Mouse (Mus musculus) limb, embryonic 14.5 days (tissue): ENCODE results near the gene Sdhaf1. TPM values are rescaled to one million over a fixed set of nuclear protein-coding genes. Genes with fewer than 3 reads are reported as not detected.

Experiments used
- ATAC-seq: fragments of 200-750 bp; cut with Nextera tagmentation; 2 replicates; pipeline ENCODE4 v1.8.0; 2017; ENCODE audit warnings: low read depth, moderate number of reproducible peaks, moderate TSS enrichment; ENCODE audit not compliant: low FRiP score
- DNase-seq: peaks from one replicate; pipeline ENCODE4 v3.0.0-alpha.2; 2015; ENCODE audit warnings: low spot score
- H3K27ac ChIP-seq: fragments of 300-500 bp; sonication (generic); replicated peaks from 2 replicates; pipeline ENCODE4 v1.5.1; 2014; ENCODE audit warnings: low read depth, mild to moderate bottlenecking, low read length, moderate library complexity, mixed read lengths
- H3K27me3 ChIP-seq: fragments of 300-500 bp; sonication (generic); 2 replicates; pipeline ENCODE4 v1.6.1; 2014; ENCODE audit warnings: low read length, mixed read lengths; ENCODE audit not compliant: control insufficient read depth, insufficient read depth
- H3K36me3 ChIP-seq: fragments of 300-500 bp; sonication (generic); 2 replicates; pipeline ENCODE4 v1.6.1; 2014; ENCODE audit warnings: mild to moderate bottlenecking, low read length, moderate library complexity, mixed read lengths; ENCODE audit not compliant: control insufficient read depth, insufficient read depth
- H3K4me1 ChIP-seq: fragments of 300-500 bp; sonication (generic); 2 replicates; pipeline ENCODE4 v1.6.1; 2014; ENCODE audit warnings: antibody characterized with exemption, low read length, mixed read lengths; ENCODE audit not compliant: control insufficient read depth, insufficient read depth
- H3K4me2 ChIP-seq: fragments of 300-500 bp; sonication (generic); replicated peaks from 2 replicates; pipeline ENCODE4 v1.6.1; 2014; ENCODE audit warnings: low read depth, mild to moderate bottlenecking, low read length, moderate library complexity; ENCODE audit not compliant: severe bottlenecking
- H3K4me3 ChIP-seq: fragments of 300-500 bp; sonication (generic); replicated peaks from 2 replicates; pipeline ENCODE4 v1.5.1; 2014; ENCODE audit warnings: low read length
- H3K9ac ChIP-seq: fragments of 300-500 bp; sonication (generic); 2 replicates; pipeline ENCODE4 v1.6.1; 2014; ENCODE audit warnings: mild to moderate bottlenecking, low read depth, low read length, moderate library complexity; ENCODE audit not compliant: severe bottlenecking
- H3K9me3 ChIP-seq: fragments of 300-500 bp; sonication (generic); 2 replicates; pipeline ENCODE4 v1.6.1; 2016; ENCODE audit warnings: low read length; ENCODE audit not compliant: control insufficient read depth
- POLR2A ChIP-seq: fragments of 200-500 bp; IDR thresholded peaks from 2 replicates; pipeline ENCODE4 v1.8.0; 2012; ENCODE audit warnings: inconsistent platforms, mild to moderate bottlenecking, moderate library complexity, borderline replicate concordance; ENCODE audit not compliant: insufficient read depth, insufficient read length; ENCODE audit errors: extremely low read depth
- WGBS: fragments of 180-500 bp; shearing (Covaris S2); extraction: QIAGEN DNeasy Blood & Tissue Kit; methylation state at CpG from one replicate; pipeline ENCODE4 v1.1.7; 2014; 5-methylcytosine and 5-hydroxymethylcytosine counted together
- polyA plus RNA-seq, 2 experiments: library from polyadenylated mRNA; depleted of rRNA in 1 of 2; stranded (reverse) in 1 of 2; unstranded in 1 of 2; fragments of >200 nt; fragmentation: Nextera tagmentation in 1 of 2; extraction: Ambion mirVana in 1 of 2; gene quantifications; 2 replicates each; pipeline versions ENCODE4 v1.2.1 to v1.2.3; 2012 to 2014

Gene Sdhaf1
- polyA plus RNA-seq, 2 experiments = 18.6 to 20.7 TPM

DNA sequence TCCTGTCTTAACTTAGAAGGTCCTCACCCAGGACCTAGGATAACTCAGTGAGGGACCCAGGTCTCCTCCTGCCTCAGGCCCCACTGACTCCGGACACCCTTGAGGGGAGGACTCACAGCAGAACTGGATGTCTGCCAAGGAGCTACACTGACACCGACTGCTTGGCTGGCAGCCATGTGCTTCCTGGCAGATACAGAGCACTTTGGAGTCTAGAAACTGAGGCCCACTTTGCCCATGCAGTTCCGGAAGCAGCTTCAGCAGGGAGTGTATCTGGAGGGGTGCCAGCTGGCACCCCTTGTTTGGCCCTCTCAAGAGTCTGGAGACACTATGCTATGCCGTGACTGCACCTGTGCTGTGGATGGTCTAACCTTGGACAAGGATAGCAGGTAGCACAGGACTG is 9.7 kb upstream of the Sdhaf1 start:
- peaks cover 6% of the 10 kb centered on the region; the same call in 1 of the 2 replicates for H3K27me3 ChIP-seq
- WGBS = 30% methylated on average over 4 of the region's 4 CpGs
- TF ChIP-seq POLR2A = no peak
- H3K36me3 ChIP-seq = no peaks in the 10 kb centered on the region
- no peak overlapping the region for H3K27ac ChIP-seq
- H3K9ac ChIP-seq = no peak overlapping the region
- no peak overlapping the region for H3K4me3 ChIP-seq
- no peaks in the 10 kb centered on the region for H3K9me3 ChIP-seq
- no peak overlapping the region for H3K4me2 ChIP-seq
- ATAC-seq = no peak
- peak; percentile 44 for DNase-seq
- H3K4me1 ChIP-seq = no peaks in the 10 kb centered on the region

DNA sequence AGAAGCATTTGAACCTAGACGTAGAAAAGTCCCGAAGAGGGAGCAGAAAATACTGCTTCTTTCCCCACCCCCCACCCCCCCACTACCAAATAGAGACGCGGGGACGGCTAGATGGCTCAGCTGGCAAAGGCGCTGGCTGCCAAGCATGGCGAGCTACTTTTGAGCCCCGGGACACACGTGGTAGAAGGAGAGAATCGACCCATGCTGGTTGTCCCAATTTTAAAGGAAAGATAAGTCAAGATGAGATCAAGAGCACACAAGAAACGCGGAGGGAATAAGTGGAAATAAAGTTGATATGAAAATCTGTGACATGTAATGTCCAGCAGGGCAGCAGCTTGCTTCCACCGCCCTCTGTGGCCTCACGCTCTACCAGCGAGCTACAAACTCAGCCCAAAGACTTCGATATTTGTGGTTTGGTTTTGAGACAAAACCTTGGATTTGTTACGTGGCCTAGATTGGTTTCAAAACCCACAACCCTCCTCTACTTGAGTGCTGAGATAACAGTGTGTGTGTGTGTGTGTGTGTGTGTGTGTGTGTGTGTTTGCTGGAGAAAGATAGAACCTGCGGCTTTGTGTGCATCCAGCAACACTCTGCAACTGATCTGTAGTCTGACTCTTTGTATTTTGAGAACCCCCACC is 9.0 kb upstream of the Sdhaf1 start:
- Histone ChIP-seq H3K4me3 (no peak overlapping the region), H3K36me3 (no peaks in the 10 kb centered on the region), H3K9ac (no peak overlapping the region), H3K9me3 (no peaks in the 10 kb centered on the region), H3K27me3 (peaks cover 6% of the 10 kb centered on the region; the same call in 1 of the 2 replicates), H3K27ac (no peak overlapping the region), H3K4me2 (no peak overlapping the region), H3K4me1 (no peaks in the 10 kb centered on the region)
- ATAC-seq (no peak), DNase-seq (no peak)
- WGBS = 66% methylated on average over 18 of the region's 18 CpGs
- no peak for TF ChIP-seq POLR2A

DNA sequence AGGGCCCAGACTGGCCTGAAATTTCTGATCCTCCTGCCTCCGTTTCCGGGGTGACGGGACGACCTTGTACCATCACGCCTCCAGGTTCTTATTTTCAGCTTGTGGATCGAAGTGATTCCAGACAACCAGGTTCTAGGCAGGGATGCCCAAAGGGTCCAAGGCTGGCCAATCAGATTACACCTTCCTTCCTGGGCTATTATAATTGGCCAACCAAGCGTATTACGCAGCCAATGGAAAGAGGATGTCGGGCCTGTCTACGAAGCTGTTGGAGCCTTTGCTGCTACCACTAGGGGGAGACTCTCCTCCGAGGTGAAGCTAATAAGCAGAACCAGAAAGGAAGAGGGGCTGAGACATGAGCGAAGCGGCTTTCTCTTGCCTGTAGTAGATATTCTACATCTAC is 8.2 kb upstream of the Sdhaf1 start:
- no peak overlapping the region for H3K4me3 ChIP-seq
- 11% methylated on average over 13 of the region's 13 CpGs for WGBS
- H3K9ac ChIP-seq = no peak overlapping the region
- H3K27ac ChIP-seq = no peak overlapping the region
- DNase-seq (peak; percentile 87), ATAC-seq (peak; percentile 81)
- peaks cover 6% of the 10 kb centered on the region; the same call in 1 of the 2 replicates for H3K27me3 ChIP-seq
- H3K4me2 ChIP-seq = no peak overlapping the region
- H3K36me3 ChIP-seq = no peaks in the 10 kb centered on the region
- TF ChIP-seq POLR2A = no peak
- no peaks in the 10 kb centered on the region for H3K9me3 ChIP-seq
- no peaks in the 10 kb centered on the region for H3K4me1 ChIP-seq

DNA sequence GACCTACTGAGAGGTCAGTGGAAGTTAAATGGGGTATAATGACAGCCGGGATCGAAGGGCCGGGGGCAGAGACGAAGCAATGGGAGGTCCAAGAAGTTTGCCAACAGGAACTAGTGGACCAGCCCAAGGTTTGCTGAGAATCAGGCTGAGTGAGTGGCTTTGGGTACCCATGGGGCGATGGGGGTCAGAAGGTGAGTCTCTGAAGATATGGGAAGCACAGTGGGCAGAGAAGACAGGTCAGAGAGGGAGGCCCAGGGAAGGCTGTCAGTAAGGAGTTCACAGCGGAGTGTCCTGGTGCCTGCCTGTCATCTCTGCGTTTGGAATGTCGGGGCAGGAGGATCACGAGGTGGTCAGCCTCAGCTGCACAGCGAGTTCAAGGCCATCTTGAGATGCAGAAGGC is 4.7 kb upstream of the Sdhaf1 start:
- ATAC-seq = no peak

DNA sequence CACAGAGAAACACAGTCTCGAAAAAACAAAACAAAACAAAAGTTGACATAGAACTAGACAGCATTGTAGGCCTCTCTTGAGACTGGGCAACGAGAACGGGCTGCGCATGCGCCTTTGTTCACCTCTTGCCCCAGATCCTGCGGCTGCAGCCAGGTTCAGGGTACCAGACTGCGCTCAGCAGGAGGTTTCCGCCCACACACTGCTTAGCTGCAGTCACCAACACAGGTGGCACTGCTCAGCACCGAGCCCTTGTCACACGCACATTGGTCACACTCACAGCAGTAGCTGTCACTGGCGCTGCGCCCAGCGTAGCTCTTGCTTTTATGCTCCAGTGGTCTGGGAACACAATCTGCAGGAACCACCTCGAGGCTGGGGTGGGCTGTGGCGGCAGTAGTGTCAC is 3.4 kb upstream of the Sdhaf1 start:
- Histone ChIP-seq H3K4me3 (no peak overlapping the region), H3K9ac (no peak overlapping the region), H3K36me3 (no peaks in the 10 kb centered on the region), H3K27ac (no peak overlapping the region), H3K9me3 (no peaks in the 10 kb centered on the region), H3K4me1 (peaks cover 3% of the 10 kb centered on the region; the same call in 1 of the 2 replicates), H3K4me2 (no peak overlapping the region), H3K27me3 (no peaks in the 10 kb centered on the region)
- no peak for DNase-seq
- TF ChIP-seq POLR2A = no peak
- whole genome bisulfite sequencing = 62% methylated on average over 15 of the region's 15 CpGs
- no peak for ATAC-seq

More for the DNA sequence above, 4.7 kb upstream of the Sdhaf1 start:
- no peak for TF ChIP-seq POLR2A
- H3K4me1 ChIP-seq = no peaks in the 10 kb centered on the region
- DNase-seq = no peak
- no peaks in the 10 kb centered on the region for H3K9me3 ChIP-seq
- no peaks in the 10 kb centered on the region for H3K36me3 ChIP-seq
- no peak overlapping the region for H3K4me2 ChIP-seq
- 46% methylated on average over 10 of the region's 10 CpGs for WGBS
- no peak overlapping the region for H3K27ac ChIP-seq
- no peak overlapping the region for H3K4me3 ChIP-seq
- H3K9ac ChIP-seq = no peak overlapping the region
- no peaks in the 10 kb centered on the region for H3K27me3 ChIP-seq
